In genomic region chr8:22059821-22060445, GRCm38 (mm10) we compare ENCODE assay signal across 8 mouse cellular contexts. TPM values are rescaled to one million over a fixed set of nuclear protein-coding genes. Genes with fewer than 3 reads are reported as not detected.
DNase-seq lines count a peak whose midpoint lies in the region; ATAC-seq and TF ChIP-seq lines count a peak whose summit lies in the region.

Gene Atp7b (minus strand): TSS chr8:22060305.

- peak within 1 kb of the TSS; percentile 91 for H3K4me2 ChIP-seq in heart, postnatal 0 days (ENCODE audit: low read depth, low read length)
- H3K4me2 ChIP-seq in midbrain, postnatal 0 days (ENCODE audit: low read depth, low read length, poor library complexity, severe bottlenecking), result peak within 1 kb of the TSS; percentile 94

- peak within 1 kb of the TSS; percentile 51 for H3K9ac ChIP-seq in heart, postnatal 0 days (replicated peaks; ENCODE audit: low read depth, low read length)
- H3K9ac ChIP-seq in midbrain, postnatal 0 days (replicated peaks; ENCODE audit: low read length, poor library complexity, severe bottlenecking), result peak within 1 kb of the TSS; percentile 68

- no peak for TF ChIP-seq CTCF in spleen, adult 2 months (IDR thresholded peaks at IDR 0.05; ENCODE audit: extremely low read depth, insufficient read depth, insufficient read length, insufficient replicate concordance)
- no peak for TF ChIP-seq CTCF in heart, postnatal 0 days (IDR thresholded peaks at IDR 0.05; ENCODE audit: low read depth)
- TF ChIP-seq CTCF in midbrain, postnatal 0 days (IDR thresholded peaks at IDR 0.05), result no peak

- WGBS in spleen, adult 2 months, result under 1% methylated on average over 44 of the region's 46 CpGs
- WGBS in heart, postnatal 0 days, result under 1% methylated on average over 46 of the region's 46 CpGs
- WGBS in midbrain, postnatal 0 days, result 2% methylated on average over 39 of the region's 46 CpGs

- no peak for TF ChIP-seq POLR2A in spleen, adult 2 months (IDR thresholded peaks at IDR 0.05; ENCODE audit: low read depth, low read length)

- no peaks in the 10 kb centered on the region for H3K9me3 ChIP-seq in heart, postnatal 0 days (replicated peaks; ENCODE audit: control insufficient read depth, low read length)
- no peaks in the 10 kb centered on the region for H3K9me3 ChIP-seq in midbrain, postnatal 0 days (ENCODE audit: low read length)

- H3K4me3 ChIP-seq in spleen, adult 2 months (ENCODE audit: extremely low read depth, insufficient read depth, insufficient read length), result peak within 1 kb of the TSS; percentile 68
- H3K4me3 ChIP-seq in heart, postnatal 0 days (ENCODE audit: low read depth, low read length), result peak within 1 kb of the TSS; percentile 72
- peak within 1 kb of the TSS; percentile 82 for H3K4me3 ChIP-seq in midbrain, postnatal 0 days (ENCODE audit: low read depth, low read length)

- H3K36me3 ChIP-seq in spleen, adult 2 months (ENCODE audit: control insufficient read depth, insufficient read depth, low read length), result peaks cover 3% of the 10 kb centered on the region
- peaks cover 26% of the 10 kb centered on the region for H3K36me3 ChIP-seq in heart, postnatal 0 days (replicated peaks; ENCODE audit: control insufficient read depth, insufficient read depth, low read length)
- H3K36me3 ChIP-seq in midbrain, postnatal 0 days (ENCODE audit: insufficient read depth, low read length), result no peaks in the 10 kb centered on the region; the same call in 1 of the 2 replicates

- peak; percentile 42 to 52 for DNase-seq in adrenal gland, postnatal 36 days
- no peak for DNase-seq in adrenal gland, postnatal 14 days
- peak in 1 of 2 experiments; percentile 23 for DNase-seq in spleen, adult 2 months (ENCODE audit: low read depth in 1 of 2, low spot score in 2 of 2)
- DNase-seq in spleen, adult 18-20 months, result no peak
- peak; percentile 14 for DNase-seq in heart, postnatal 0 days (ENCODE audit: low spot score)
- peak; percentile 19 to 34 for DNase-seq in left cerebral cortex, adult 9 months (ENCODE audit: low spot score in 2 of 2)
- no peak for DNase-seq in midbrain, postnatal 0 days (ENCODE audit: low spot score)
- no peak for DNase-seq in right cerebral cortex, adult 18-20 months

- no peak within 1 kb of the TSS for H3K27ac ChIP-seq in spleen, adult 2 months (ENCODE audit: insufficient read depth, low read length)
- no peak within 1 kb of the TSS for H3K27ac ChIP-seq in heart, postnatal 0 days (ENCODE audit: low read depth)
- H3K27ac ChIP-seq in midbrain, postnatal 0 days (ENCODE audit: low read depth, low read length), result peak within 1 kb of the TSS; percentile 55; the same call in 1 of the 2 replicates

- H3K4me1 ChIP-seq in spleen, adult 2 months (ENCODE audit: control insufficient read depth, insufficient read depth, insufficient read length), result no peaks in the 10 kb centered on the region
- peaks cover 5% of the 10 kb centered on the region for H3K4me1 ChIP-seq in heart, postnatal 0 days (ENCODE audit: control insufficient read depth, insufficient read depth)
- H3K4me1 ChIP-seq in midbrain, postnatal 0 days (ENCODE audit: insufficient read depth, low read length), result no peaks in the 10 kb centered on the region

- TF ChIP-seq EP300 in heart, postnatal 0 days (IDR thresholded peaks at IDR 0.05; ENCODE audit: low read depth), result no peak

- ATAC-seq in heart, postnatal 0 days (ENCODE audit: insufficient read depth, low read depth), result peak; percentile 65
- ATAC-seq in midbrain, postnatal 0 days (ENCODE audit: low FRiP score), result peak; percentile 86

- H3K27me3 ChIP-seq in spleen, adult 2 months (ENCODE audit: control insufficient read depth, insufficient read depth, low read length), result peaks cover 3% of the 10 kb centered on the region; the same call in 1 of the 2 replicates
- peaks cover 24% of the 10 kb centered on the region; the same call in 1 of the 2 replicates for H3K27me3 ChIP-seq in heart, postnatal 0 days (ENCODE audit: control insufficient read depth, insufficient read depth, low read length)
- no peaks in the 10 kb centered on the region for H3K27me3 ChIP-seq in midbrain, postnatal 0 days (ENCODE audit: insufficient read depth, low read length)

RNA-seq across cellular contexts. Expression of gene Atp7b, which starts in this region (rescaled TPM):
- 1 to 10 TPM in 1 of 2 experiments, under 1 TPM in 1; 0.76 to 1.4 TPM for total RNA-seq in adrenal gland, postnatal 36 days (2021)
- total RNA-seq in adrenal gland, postnatal 14 days (2021), result 2.2 and 3.0 TPM in 2 replicates
- polyA plus RNA-seq in spleen, adult 2 months (2012; rRNA removed), result 1.1 TPM in 2 replicates
- 0.50 and 1.2 TPM in 2 replicates for total RNA-seq in heart, postnatal 0 days (2014; rRNA removed; ENCODE audit: low replicate concordance)
- 0.12 and 0.22 TPM in 2 replicates for polyA plus RNA-seq in heart, postnatal 0 days (2015; fragmentation: Nextera tagmentation; extraction: Ambion mirVana)
- total RNA-seq in midbrain, postnatal 0 days (2014; rRNA removed), result 3.3 and 5.4 TPM in 2 replicates
- 1.6 TPM in 2 replicates for polyA plus RNA-seq in midbrain, postnatal 0 days (2015; fragmentation: Nextera tagmentation; extraction: Ambion mirVana)

Comparison
In these comparisons a context has a peak if more than half of its experiments do, and no peak if none do; other contexts are left out.
1. DNase-seq: peak in adrenal gland, postnatal 36 days (2 of 2), heart, postnatal 0 days (single experiment) and left cerebral cortex, adult 9 months (2 of 2); none in adrenal gland, postnatal 14 days (single experiment), spleen, adult 18-20 months (0 of 2), midbrain, postnatal 0 days (single experiment) and right cerebral cortex, adult 18-20 months (single experiment).
2. Peak in every context shown above with its lines, with median percentiles within 50 percentile points of each other: H3K4me3 ChIP-seq.